Mouse (Mus musculus) heart, postnatal 0 days (tissue): ENCODE data around the gene Prkar1b. TPM values are rescaled to one million over a fixed set of nuclear protein-coding genes. Genes with fewer than 3 reads are reported as not detected.

Source experiments
- ATAC-seq: fragments of 200-750 bp; cut with Nextera tagmentation; 2 replicates; pipeline ENCODE4 v1.8.0; 2017; ENCODE audit warnings: low read depth, moderate number of reproducible peaks, moderate library complexity; ENCODE audit not compliant: insufficient read depth
- DNase-seq: peaks from one replicate; pipeline ENCODE4 v3.0.0-alpha.2; 2016; ENCODE audit warnings: low spot score
- H3K27ac ChIP-seq: fragments of 300-500 bp; sonication (generic); 2 replicates; pipeline ENCODE4 v1.5.1; 2014; ENCODE audit warnings: low read depth, mild to moderate bottlenecking
- H3K27me3 ChIP-seq: fragments of 300-500 bp; sonication (generic); 2 replicates; pipeline ENCODE4 v1.6.1; 2014; ENCODE audit warnings: low read length, mixed read lengths; ENCODE audit not compliant: control insufficient read depth, insufficient read depth
- H3K36me3 ChIP-seq: fragments of 300-500 bp; sonication (generic); replicated peaks from 2 replicates; pipeline ENCODE4 v1.6.1; 2014; ENCODE audit warnings: low read length, mixed read lengths; ENCODE audit not compliant: control insufficient read depth, insufficient read depth
- H3K4me1 ChIP-seq: fragments of 300-500 bp; sonication (generic); 2 replicates; pipeline ENCODE4 v1.6.1; 2014; ENCODE audit warnings: antibody characterized with exemption; ENCODE audit not compliant: control insufficient read depth, insufficient read depth
- H3K4me2 ChIP-seq: fragments of 300-500 bp; sonication (generic); 2 replicates; pipeline ENCODE4 v1.6.1; 2014; ENCODE audit warnings: low read depth, mild to moderate bottlenecking, low read length, moderate library complexity
- H3K4me3 ChIP-seq: fragments of 300-500 bp; sonication (generic); 2 replicates; pipeline ENCODE4 v1.5.1; 2014; ENCODE audit warnings: low read depth, low read length
- H3K9ac ChIP-seq: fragments of 300-500 bp; sonication (generic); replicated peaks from 2 replicates; pipeline ENCODE4 v1.6.1; 2014; ENCODE audit warnings: low read depth, low read length, mixed read lengths
- H3K9me3 ChIP-seq: fragments of 300-500 bp; sonication (generic); replicated peaks from 2 replicates; pipeline ENCODE4 v1.6.1; 2016; ENCODE audit warnings: low read length; ENCODE audit not compliant: control insufficient read depth
- CTCF ChIP-seq: IDR thresholded peaks from 2 replicates; pipeline ENCODE4 v1.5.1; 2016; ENCODE audit warnings: antibody characterized with exemption, control low read depth, low read depth
- EP300 ChIP-seq: IDR thresholded peaks from 2 replicates; pipeline ENCODE4 v1.6.1; 2016; ENCODE audit warnings: antibody characterized with exemption, low read depth
- whole genome bisulfite sequencing: fragments of 180-500 bp; shearing (Covaris S2); extraction: QIAGEN DNeasy Blood & Tissue Kit; methylation state at CpG from one replicate; pipeline ENCODE4 v1.1.7; 2014; 5-methylcytosine and 5-hydroxymethylcytosine counted together
- polyA plus RNA-seq: library from polyadenylated mRNA; unstranded; fragments of >200 nt; fragmentation: Nextera tagmentation; extraction: Ambion mirVana; gene quantifications from 2 replicates; pipeline ENCODE4 v1.2.1, GENCODE M21; 2015
- total RNA-seq: library from RNA; depleted of rRNA; stranded (reverse); fragments of >200 nt; gene quantifications from 2 replicates; pipeline ENCODE4 v1.2.3, GENCODE M21; 2014; ENCODE audit warnings: low replicate concordance

Gene Prkar1b
- total and polyA plus RNA-seq, 2 experiments from 2014 or later, result 2.3 to 4.4 TPM

GRCm38 (mm10) chr5:139184897-139185296 lies 35.1 kb upstream of the Prkar1b start:
- WGBS, result 80% methylated on average over 4 of the region's 4 CpGs
- DNase-seq (no peak), ATAC-seq (no peak)
- no peak overlapping the region for H3K4me2 ChIP-seq
- TF ChIP-seq CTCF (no peak), EP300 (no peak)
- no peaks in the 10 kb centered on the region for H3K9me3 ChIP-seq
- no peak overlapping the region for H3K27ac ChIP-seq
- no peaks in the 10 kb centered on the region for H3K4me1 ChIP-seq
- H3K36me3 ChIP-seq, result peaks cover 66% of the 10 kb centered on the region
- no peak overlapping the region for H3K4me3 ChIP-seq
- no peak overlapping the region for H3K9ac ChIP-seq
- H3K27me3 ChIP-seq, result no peaks in the 10 kb centered on the region

GRCm38 (mm10) chr5:139183601-139184000 lies 33.8 kb upstream of the Prkar1b start:
- Histone ChIP-seq H3K27ac (no peak overlapping the region), H3K9ac (no peak overlapping the region), H3K9me3 (no peaks in the 10 kb centered on the region), H3K4me2 (no peak overlapping the region), H3K36me3 (peaks cover 69% of the 10 kb centered on the region), H3K4me3 (no peak overlapping the region), H3K4me1 (no peaks in the 10 kb centered on the region), H3K27me3 (no peaks in the 10 kb centered on the region)
- WGBS, result 89% methylated on average over 9 of the region's 9 CpGs
- ATAC-seq, result no peak
- no peak for TF ChIP-seq EP300
- no peak for TF ChIP-seq CTCF
- no peak for DNase-seq

GRCm38 (mm10) chr5:139183131-139183530 lies 33.3 kb upstream of the Prkar1b start:
- H3K9ac ChIP-seq, result no peak overlapping the region
- DNase-seq (no peak), ATAC-seq (no peak)
- 75% methylated on average over 2 of the region's 2 CpGs for WGBS
- no peaks in the 10 kb centered on the region for H3K9me3 ChIP-seq
- H3K27me3 ChIP-seq, result no peaks in the 10 kb centered on the region
- TF ChIP-seq EP300 (no peak), CTCF (no peak)
- no peak overlapping the region for H3K27ac ChIP-seq
- H3K4me2 ChIP-seq, result no peak overlapping the region
- H3K4me3 ChIP-seq, result no peak overlapping the region
- no peaks in the 10 kb centered on the region for H3K4me1 ChIP-seq
- H3K36me3 ChIP-seq, result peaks cover 71% of the 10 kb centered on the region

GRCm38 (mm10) chr5:139178895-139179631 lies 29.3 kb upstream of the Prkar1b start:
- WGBS, result 22% methylated on average over 11 of the region's 11 CpGs
- peak; percentile 97 for TF ChIP-seq CTCF
- TF ChIP-seq EP300, result no peak
- H3K27me3 ChIP-seq, result no peaks in the 10 kb centered on the region
- no peak overlapping the region for H3K27ac ChIP-seq
- H3K4me1 ChIP-seq, result no peaks in the 10 kb centered on the region
- no peak overlapping the region for H3K4me3 ChIP-seq
- no peak overlapping the region for H3K4me2 ChIP-seq
- no peak overlapping the region for H3K9ac ChIP-seq
- DNase-seq (peak; percentile 61), ATAC-seq (peak; percentile 80)
- no peaks in the 10 kb centered on the region for H3K9me3 ChIP-seq
- peaks cover 59% of the 10 kb centered on the region for H3K36me3 ChIP-seq

GRCm38 (mm10) chr5:139174556-139175547 lies 25.1 kb upstream of the Prkar1b start:
- Histone ChIP-seq H3K9me3 (no peaks in the 10 kb centered on the region), H3K4me1 (no peaks in the 10 kb centered on the region), H3K9ac (no peak overlapping the region), H3K4me3 (no peak overlapping the region), H3K27ac (peak overlapping the region; percentile 4; the same call in 1 of the 2 replicates), H3K27me3 (no peaks in the 10 kb centered on the region), H3K36me3 (peaks cover 54% of the 10 kb centered on the region), H3K4me2 (no peak overlapping the region)
- WGBS, result 46% methylated on average over 10 of the region's 10 CpGs
- peak; percentile 38 for DNase-seq
- no peak for TF ChIP-seq EP300
- TF ChIP-seq CTCF, result 0 out of 2 replicates have a peak, but pooled peaks have one; percentile 1
- ATAC-seq, result peak; percentile 28
